Mouse (Mus musculus) testis, adult 2 months (tissue): ENCODE measurements around the gene Gm20388.

Experiments used
- CTCF ChIP-seq: fragments of 200-500 bp; IDR thresholded peaks from 2 replicates; pipeline ENCODE4 v1.5.1; 2012; ENCODE audit warnings: low read depth, mild to moderate bottlenecking, inconsistent platforms, low read length, moderate library complexity; ENCODE audit not compliant: control insufficient read depth, insufficient read depth, insufficient replicate concordance
- POLR2A ChIP-seq: fragments of 200-500 bp; IDR thresholded peaks from 2 replicates; pipeline ENCODE4 v1.6.1; 2012; ENCODE audit warnings: low read depth, mild to moderate bottlenecking, inconsistent platforms, low read length, moderate library complexity; ENCODE audit not compliant: control insufficient read depth

GRCm38 (mm10) chr8:122062508-122063223 is 2152.0 kb downstream of the Gm20388 start:
- TF ChIP-seq CTCF = no peak
- TF ChIP-seq POLR2A = no peak
